Mouse (Mus musculus) kidney, embryonic 16.5 days (tissue): ENCODE data around the gene Igfbp2. TPM values are rescaled to one million over a fixed set of nuclear protein-coding genes. Genes with fewer than 3 reads are reported as not detected.

ENCODE experiments used
- ATAC-seq: fragments of 200-750 bp; cut with Nextera tagmentation; 2 replicates; pipeline ENCODE4 v1.8.0; 2017; ENCODE audit warnings: moderate TSS enrichment; ENCODE audit not compliant: low FRiP score, low TSS enrichment
- H3K27ac ChIP-seq: fragments of 300-500 bp; sonication (generic); 2 replicates; pipeline ENCODE4 v1.5.1; 2014; ENCODE audit warnings: low read length
- H3K27me3 ChIP-seq: fragments of 300-500 bp; sonication (generic); 2 replicates; pipeline ENCODE4 v1.6.1; 2014; ENCODE audit warnings: low read length, control low read depth, mixed read lengths; ENCODE audit not compliant: insufficient read depth
- H3K36me3 ChIP-seq: fragments of 300-500 bp; sonication (generic); 2 replicates; pipeline ENCODE4 v1.6.1; 2014; ENCODE audit warnings: low read length, control low read depth, mixed read lengths; ENCODE audit not compliant: insufficient read depth
- H3K4me1 ChIP-seq: fragments of 300-500 bp; sonication (generic); 2 replicates; pipeline ENCODE4 v1.6.1; 2014; ENCODE audit warnings: low read length, control low read depth, mixed read lengths; ENCODE audit not compliant: insufficient read depth
- H3K4me2 ChIP-seq: fragments of 300-500 bp; sonication (generic); replicated peaks from 2 replicates; pipeline ENCODE4 v1.6.1; 2014; ENCODE audit warnings: low read depth, low read length
- H3K4me3 ChIP-seq: fragments of 300-500 bp; sonication (generic); 2 replicates; pipeline ENCODE4 v1.5.1; 2014; ENCODE audit warnings: mild to moderate bottlenecking, low read length
- H3K9ac ChIP-seq: fragments of 300-500 bp; sonication (generic); replicated peaks from 2 replicates; pipeline ENCODE4 v1.6.1; 2014; ENCODE audit warnings: low read length
- H3K9me3 ChIP-seq: fragments of 300-500 bp; sonication (generic); 2 replicates; pipeline ENCODE4 v1.6.1; 2016; ENCODE audit warnings: low read length, control low read depth
- WGBS: fragments of 180-500 bp; shearing (Covaris S2); extraction: QIAGEN DNeasy Blood & Tissue Kit; methylation state at CpG from one replicate; pipeline ENCODE4 v1.1.7; 2014; 5-methylcytosine and 5-hydroxymethylcytosine counted together
- polyA plus RNA-seq: library from polyadenylated mRNA; unstranded; fragments of >200 nt; fragmentation: Nextera tagmentation; extraction: Ambion mirVana; gene quantifications from 2 replicates; pipeline ENCODE4 v1.2.1, GENCODE M21; 2015

Gene Igfbp2
- polyA plus RNA-seq, 1 experiment from 2014 or later, result 152 TPM

DNA sequence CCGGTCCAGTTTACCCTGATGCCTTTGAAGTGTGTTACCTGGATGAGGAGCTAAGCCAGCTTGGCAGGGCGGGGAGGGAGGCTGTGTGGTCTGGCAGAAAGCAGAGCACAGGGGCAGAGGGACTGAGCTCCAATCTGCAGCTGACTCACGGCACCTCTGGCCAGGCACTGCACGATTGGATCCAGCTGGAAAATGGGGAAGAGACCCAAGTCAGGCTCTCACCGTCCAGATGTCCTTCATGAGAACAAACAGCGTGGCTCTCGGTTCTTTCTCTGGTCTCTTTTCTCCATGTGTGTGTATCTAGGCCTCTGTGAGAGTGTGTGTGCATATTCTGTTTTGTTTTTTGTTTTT lies 61.5 kb downstream of the Igfbp2 start:
- peak; percentile 35; the same call in 1 of the 2 replicates for ATAC-seq
- Histone ChIP-seq H3K36me3 (no peaks in the 10 kb centered on the region), H3K4me2 (no peak overlapping the region), H3K4me1 (no peaks in the 10 kb centered on the region), H3K9me3 (no peaks in the 10 kb centered on the region), H3K4me3 (no peak overlapping the region), H3K27me3 (no peaks in the 10 kb centered on the region), H3K27ac (no peak overlapping the region), H3K9ac (no peak overlapping the region)
- 60% methylated on average over 7 of the region's 7 CpGs for WGBS

DNA sequence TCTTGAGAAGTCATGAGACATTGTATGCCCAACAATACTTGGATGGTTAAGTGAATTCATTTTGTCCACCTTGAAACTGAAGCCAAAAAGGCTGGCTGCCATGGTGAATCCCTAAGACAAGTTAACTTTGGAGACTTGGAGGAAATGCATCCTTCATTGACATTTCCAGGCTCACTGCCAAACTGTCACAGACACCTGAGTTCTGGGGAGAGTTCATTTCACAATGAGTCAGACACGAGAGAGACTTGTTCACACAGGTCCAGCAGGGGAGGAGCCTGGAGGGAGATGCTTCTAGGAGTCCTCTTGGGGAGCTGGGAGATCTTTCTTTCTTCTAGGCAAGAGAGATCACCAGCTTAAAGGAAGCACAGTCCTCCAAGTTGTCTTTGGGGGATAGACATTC lies 63.6 kb downstream of the Igfbp2 start:
- no peak overlapping the region for H3K4me2 ChIP-seq
- H3K27ac ChIP-seq, result no peak overlapping the region
- H3K27me3 ChIP-seq, result no peaks in the 10 kb centered on the region
- H3K4me1 ChIP-seq, result no peaks in the 10 kb centered on the region
- no peak overlapping the region for H3K9ac ChIP-seq
- no peak for ATAC-seq
- H3K9me3 ChIP-seq, result no peaks in the 10 kb centered on the region
- 28% methylated on average over 1 of the region's 1 CpGs for WGBS
- H3K4me3 ChIP-seq, result no peak overlapping the region
- H3K36me3 ChIP-seq, result no peaks in the 10 kb centered on the region

DNA sequence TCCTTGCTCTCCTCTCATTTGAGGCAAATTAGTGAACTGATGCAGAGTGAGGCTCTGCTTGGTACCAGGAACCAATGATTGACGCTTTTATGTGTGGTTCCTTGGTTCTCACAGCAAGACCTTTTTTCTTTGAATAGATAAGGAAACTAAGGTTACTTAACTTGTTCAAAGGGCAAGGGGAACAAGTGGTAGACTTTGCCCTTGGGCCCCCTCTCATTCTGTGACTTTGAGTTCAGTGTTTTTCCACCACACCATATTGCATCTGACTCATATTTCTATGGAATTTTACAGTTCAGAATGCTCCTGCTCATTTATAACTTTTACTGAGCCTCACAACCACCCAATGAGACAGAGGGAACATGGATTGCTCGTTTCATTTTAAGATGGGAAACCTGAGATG lies 71.5 kb downstream of the Igfbp2 start:
- H3K36me3 ChIP-seq, result no peaks in the 10 kb centered on the region
- no peaks in the 10 kb centered on the region for H3K4me1 ChIP-seq
- H3K9ac ChIP-seq, result no peak overlapping the region
- no peak overlapping the region for H3K27ac ChIP-seq
- H3K27me3 ChIP-seq, result no peaks in the 10 kb centered on the region
- no peak for ATAC-seq
- H3K9me3 ChIP-seq, result no peaks in the 10 kb centered on the region
- H3K4me2 ChIP-seq, result no peak overlapping the region
- no peak overlapping the region for H3K4me3 ChIP-seq
- WGBS, result 62% methylated on average over 2 of the region's 2 CpGs

Other genes with a start within 250 kb of the Igfbp2 start
- gene Smarcal1, start 241.3 kb upstream of the Igfbp2 start, polyA plus RNA-seq, result 26.2 and 27.5 TPM in 2 replicates
- 0.05 TPM in 1 of 2 replicates, not detected in the other for gene Ankar, start 123.9 kb upstream of the Igfbp2 start, polyA plus RNA-seq
- 1,455 and 1,531 TPM in 2 replicates for gene Rpl37a, start 113.2 kb upstream of the Igfbp2 start, polyA plus RNA-seq
- 89.0 and 104 TPM in 2 replicates for gene Igfbp5, start 50.4 kb downstream of the Igfbp2 start, polyA plus RNA-seq
- not detected in 2 replicates for gene Tnp1, start 191.4 kb downstream of the Igfbp2 start, polyA plus RNA-seq